Mouse (Mus musculus): ENCODE data around the gene Gan.

Gan gene

GRCm38 (mm10) chr8:117158135-117158761 is at the start of gene Gan:
Gene Gan, plus strand, starts transcription at chr8:117158135.
- DNase-seq (ENCODE audit: low spot score), result peak; percentile 33

- no peak for DNase-seq (ENCODE audit: low spot score)
These were observed 48.8 kb upstream of the Gan start for GRCm38 (mm10) chr8:117109018-117109711.

- peak; percentile 62 for DNase-seq (ENCODE audit: low spot score)
These were observed 48.0 kb upstream of the Gan start for GRCm38 (mm10) chr8:117109801-117110390.

- DNase-seq (ENCODE audit: low spot score), result peak; percentile 54
These were observed 46.3 kb upstream of the Gan start for GRCm38 (mm10) chr8:117111641-117112040.

GRCm38 (mm10) chr8:117112261-117112660 is 45.7 kb upstream of the Gan start:
- DNase-seq (ENCODE audit: low spot score), result peak; percentile 25

- no peak for DNase-seq (ENCODE audit: low spot score)
These were observed 42.8 kb upstream of the Gan start for GRCm38 (mm10) chr8:117115094-117115493.

- peak; percentile 36 for DNase-seq (ENCODE audit: low spot score)
These were observed 42.1 kb upstream of the Gan start for GRCm38 (mm10) chr8:117115676-117116446.

GRCm38 (mm10) chr8:117116534-117116933 is 41.4 kb upstream of the Gan start:
- DNase-seq (ENCODE audit: low spot score), result no peak

- no peak for DNase-seq (ENCODE audit: low spot score)
These were observed 39.5 kb upstream of the Gan start for GRCm38 (mm10) chr8:117118409-117118808.

- DNase-seq (ENCODE audit: low spot score), result no peak
These were observed 36.7 kb upstream of the Gan start for GRCm38 (mm10) chr8:117121277-117121676.

- peak; percentile 90 for DNase-seq (ENCODE audit: low spot score)
These were observed 33.9 kb upstream of the Gan start for GRCm38 (mm10) chr8:117123850-117124633.

- no peak for DNase-seq (ENCODE audit: low spot score)
These were observed 32.1 kb upstream of the Gan start for GRCm38 (mm10) chr8:117125854-117126253.

GRCm38 (mm10) chr8:117126411-117126810 is 31.5 kb upstream of the Gan start:
- no peak for DNase-seq (ENCODE audit: low spot score)

GRCm38 (mm10) chr8:117127063-117127462 is 30.9 kb upstream of the Gan start:
- DNase-seq (ENCODE audit: low spot score), result no peak

GRCm38 (mm10) chr8:117133702-117134101 is 24.2 kb upstream of the Gan start:
- no peak for DNase-seq (ENCODE audit: low spot score)

GRCm38 (mm10) chr8:117136351-117136750 is 21.6 kb upstream of the Gan start:
- DNase-seq (ENCODE audit: low spot score), result no peak

- DNase-seq (ENCODE audit: low spot score), result no peak
These were observed 21.2 kb upstream of the Gan start for GRCm38 (mm10) chr8:117136763-117137162.

GRCm38 (mm10) chr8:117137357-117137756 is 20.6 kb upstream of the Gan start:
- DNase-seq (ENCODE audit: low spot score), result no peak

- no peak for DNase-seq (ENCODE audit: low spot score)
These were observed 9.4 kb upstream of the Gan start for GRCm38 (mm10) chr8:117148520-117148919.

- DNase-seq (ENCODE audit: low spot score), result no peak
These were observed 1.8 kb upstream of the Gan start for GRCm38 (mm10) chr8:117156149-117156548.

- DNase-seq (ENCODE audit: low spot score), result no peak
These were observed 818 bp upstream of the Gan start for GRCm38 (mm10) chr8:117156866-117157768.
